Mouse (Mus musculus): ENCODE measurements around the gene Eif3m.

DNA sequence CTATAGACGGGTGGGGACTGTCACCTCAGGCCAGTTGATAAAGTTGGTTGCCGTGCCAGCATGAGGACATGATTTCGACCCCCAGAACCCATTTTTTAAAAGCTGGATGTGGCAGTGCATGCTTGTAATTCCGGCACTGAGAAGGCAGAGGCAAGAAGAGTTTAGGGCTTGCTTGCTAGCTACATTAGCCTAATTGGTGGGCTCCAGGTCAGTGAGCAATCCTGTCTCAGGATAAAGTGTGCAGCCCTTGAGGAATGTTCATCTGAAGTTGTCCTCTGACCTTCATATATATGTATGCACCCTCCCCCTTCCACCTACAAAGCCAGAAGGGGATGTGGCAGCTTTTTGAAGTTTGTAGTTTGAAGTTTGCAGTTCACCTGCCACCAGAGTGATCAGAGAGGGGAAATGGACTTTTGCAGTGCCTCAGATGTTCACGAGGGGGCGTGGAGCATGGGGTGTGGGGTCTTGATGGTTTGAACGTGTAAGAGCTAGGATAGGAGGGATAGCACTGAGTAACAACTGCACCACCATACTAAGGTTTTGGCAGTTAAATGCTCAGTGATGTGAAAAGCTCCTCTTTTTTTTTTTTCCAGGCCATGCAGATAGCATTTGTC, 21.2 kb upstream of the Eif3m start:
- TF ChIP-seq CTCF (IDR thresholded peaks at IDR 0.05; ENCODE audit: control insufficient read depth, insufficient read depth, insufficient replicate concordance, low read depth, low read length) (no peak), POLR2A (IDR thresholded peaks at IDR 0.05; ENCODE audit: control insufficient read depth, low read depth, low read length) (no peak)
